Mouse (Mus musculus) megakaryocyte, embryonic 14.5 days (primary cell): Measurements from ENCODE around the gene Cd6.

Experiments used
- FLI1 ChIP-seq: IDR thresholded peaks from 2 replicates; pipeline ENCODE4 v1.6.1; 2012; ENCODE audit warnings: low read length, inconsistent platforms, mixed read lengths
- GATA1 ChIP-seq: IDR thresholded peaks from 3 replicates; pipeline ENCODE4 v1.6.1; 2012; ENCODE audit warnings: mixed read lengths, low read length, inconsistent platforms, borderline replicate concordance

GRCm38 (mm10) chr19:10752106-10752505 lies 77.8 kb downstream of the Cd6 start:
- TF ChIP-seq GATA1 (no peak), FLI1 (no peak)
